Mouse (Mus musculus) heart, postnatal 0 days (tissue): ENCODE data around the gene Dok3. TPM values are rescaled to one million over a fixed set of nuclear protein-coding genes. Genes with fewer than 3 reads are reported as not detected.

Experiments used
- ATAC-seq: fragments of 200-750 bp; cut with Nextera tagmentation; 2 replicates; pipeline ENCODE4 v1.8.0; 2017; ENCODE audit warnings: low read depth, moderate number of reproducible peaks, moderate library complexity; ENCODE audit not compliant: insufficient read depth
- DNase-seq: peaks from one replicate; pipeline ENCODE4 v3.0.0-alpha.2; 2016; ENCODE audit warnings: low spot score
- H3K27ac ChIP-seq: fragments of 300-500 bp; sonication (generic); 2 replicates; pipeline ENCODE4 v1.5.1; 2014; ENCODE audit warnings: low read depth, mild to moderate bottlenecking
- H3K27me3 ChIP-seq: fragments of 300-500 bp; sonication (generic); 2 replicates; pipeline ENCODE4 v1.6.1; 2014; ENCODE audit warnings: low read length, mixed read lengths; ENCODE audit not compliant: control insufficient read depth, insufficient read depth
- H3K36me3 ChIP-seq: fragments of 300-500 bp; sonication (generic); replicated peaks from 2 replicates; pipeline ENCODE4 v1.6.1; 2014; ENCODE audit warnings: low read length, mixed read lengths; ENCODE audit not compliant: control insufficient read depth, insufficient read depth
- H3K4me1 ChIP-seq: fragments of 300-500 bp; sonication (generic); 2 replicates; pipeline ENCODE4 v1.6.1; 2014; ENCODE audit warnings: antibody characterized with exemption; ENCODE audit not compliant: control insufficient read depth, insufficient read depth
- H3K4me2 ChIP-seq: fragments of 300-500 bp; sonication (generic); 2 replicates; pipeline ENCODE4 v1.6.1; 2014; ENCODE audit warnings: low read depth, mild to moderate bottlenecking, low read length, moderate library complexity
- H3K4me3 ChIP-seq: fragments of 300-500 bp; sonication (generic); 2 replicates; pipeline ENCODE4 v1.5.1; 2014; ENCODE audit warnings: low read depth, low read length
- H3K9ac ChIP-seq: fragments of 300-500 bp; sonication (generic); replicated peaks from 2 replicates; pipeline ENCODE4 v1.6.1; 2014; ENCODE audit warnings: low read depth, low read length, mixed read lengths
- H3K9me3 ChIP-seq: fragments of 300-500 bp; sonication (generic); replicated peaks from 2 replicates; pipeline ENCODE4 v1.6.1; 2016; ENCODE audit warnings: low read length; ENCODE audit not compliant: control insufficient read depth
- CTCF ChIP-seq: IDR thresholded peaks from 2 replicates; pipeline ENCODE4 v1.5.1; 2016; ENCODE audit warnings: antibody characterized with exemption, control low read depth, low read depth
- EP300 ChIP-seq: IDR thresholded peaks from 2 replicates; pipeline ENCODE4 v1.6.1; 2016; ENCODE audit warnings: antibody characterized with exemption, low read depth
- WGBS: fragments of 180-500 bp; shearing (Covaris S2); extraction: QIAGEN DNeasy Blood & Tissue Kit; methylation state at CpG from one replicate; pipeline ENCODE4 v1.1.7; 2014; 5-methylcytosine and 5-hydroxymethylcytosine counted together
- microRNA-seq: library from miRNA; unstranded; fragments of <30 nt; microRNA quantifications from one replicate; pipeline ENCODE4, GENCODE M21; 2016
- polyA plus RNA-seq: library from polyadenylated mRNA; unstranded; fragments of >200 nt; fragmentation: Nextera tagmentation; extraction: Ambion mirVana; gene quantifications from 2 replicates; pipeline ENCODE4 v1.2.1, GENCODE M21; 2015
- total RNA-seq: library from RNA; depleted of rRNA; stranded (reverse); fragments of >200 nt; gene quantifications from 2 replicates; pipeline ENCODE4 v1.2.3, GENCODE M21; 2014; ENCODE audit warnings: low replicate concordance; rRNA removed

Gene Dok3
- total and polyA plus RNA-seq, 2 experiments from 2014 or later: 1.4 to 2.8 TPM

- Histone ChIP-seq H3K9ac (no peak overlapping the region), H3K27ac (no peak overlapping the region), H3K27me3 (peaks cover 72% of the 10 kb centered on the region), H3K36me3 (peaks cover 24% of the 10 kb centered on the region), H3K4me1 (peaks cover 5% of the 10 kb centered on the region; the same call in 1 of the 2 replicates), H3K9me3 (no peaks in the 10 kb centered on the region), H3K4me3 (no peak overlapping the region), H3K4me2 (no peak overlapping the region)
- 60% methylated on average over 5 of the region's 5 CpGs for WGBS
- ATAC-seq (no peak), DNase-seq (no peak)
- TF ChIP-seq CTCF (no peak), EP300 (no peak)
These were observed 54.5 kb downstream of the Dok3 start for GRCm38 (mm10) chr13:55474621-55475069.

- Histone ChIP-seq H3K9me3 (no peaks in the 10 kb centered on the region), H3K36me3 (peaks cover 22% of the 10 kb centered on the region), H3K4me1 (peaks cover 5% of the 10 kb centered on the region; the same call in 1 of the 2 replicates), H3K9ac (no peak overlapping the region), H3K4me2 (no peak overlapping the region), H3K27me3 (peaks cover 70% of the 10 kb centered on the region), H3K27ac (no peak overlapping the region), H3K4me3 (no peak overlapping the region)
- no peak for ATAC-seq
- no peak for DNase-seq
- TF ChIP-seq EP300 (no peak), CTCF (0 out of 2 replicates have a peak, but pooled peaks have one; percentile 12)
- WGBS: 66% methylated on average over 11 of the region's 11 CpGs
These were observed 55.1 kb downstream of the Dok3 start for GRCm38 (mm10) chr13:55473961-55474360.

Small RNA genes within 50 kb of the gene (microRNA-seq; reads per million reads assigned to microRNA genes)
- 7.3 reads per million, percentile 26 among the genes with 10 or more reads in this experiment for gene Mir6944
- gene Mir6945: 2.7 reads per million, percentile 11 among the genes with 10 or more reads in this experiment

Other genes with a start within 250 kb of the Dok3 start
- 161 and 188 TPM in 2 replicates for gene Prelid1, start 208.8 kb downstream of the Dok3 start, total RNA-seq
- gene Prelid1, start 208.8 kb downstream of the Dok3 start, polyA plus RNA-seq: 192 and 196 TPM in 2 replicates
- gene Rab24, start 207.3 kb downstream of the Dok3 start, total RNA-seq: 69.2 and 74.5 TPM in 2 replicates
- gene Rab24, start 207.3 kb downstream of the Dok3 start, polyA plus RNA-seq: 53.0 and 59.9 TPM in 2 replicates
- gene Mxd3, start 199.5 kb downstream of the Dok3 start, total RNA-seq: 24.8 and 33.1 TPM in 2 replicates
- gene Mxd3, start 199.5 kb downstream of the Dok3 start, polyA plus RNA-seq: 8.6 and 11.4 TPM in 2 replicates
- gene Lman2, start 166.5 kb downstream of the Dok3 start, total RNA-seq: 89.3 and 100 TPM in 2 replicates
- 41.3 and 42.4 TPM in 2 replicates for gene Lman2, start 166.5 kb downstream of the Dok3 start, polyA plus RNA-seq
- gene Rgs14, start 159.6 kb downstream of the Dok3 start, total RNA-seq: 0.46 and 1.1 TPM in 2 replicates
- gene Rgs14, start 159.6 kb downstream of the Dok3 start, polyA plus RNA-seq: 0.30 and 0.32 TPM in 2 replicates
- gene Slc34a1, start 131.1 kb downstream of the Dok3 start, total RNA-seq: not detected in 2 replicates
- not detected in 2 replicates for gene Slc34a1, start 131.1 kb downstream of the Dok3 start, polyA plus RNA-seq
- not detected in 2 replicates for gene Pfn3, start 114.1 kb downstream of the Dok3 start, total RNA-seq
- gene Pfn3, start 114.1 kb downstream of the Dok3 start, polyA plus RNA-seq: not detected in 2 replicates
- gene F12, start 102.5 kb downstream of the Dok3 start, total RNA-seq: 0.12 TPM in 1 of 2 replicates, not detected in the other
- gene F12, start 102.5 kb downstream of the Dok3 start, polyA plus RNA-seq: not detected in 2 replicates
- gene Grk6, start 84.2 kb downstream of the Dok3 start, total RNA-seq: 27.2 and 44.4 TPM in 2 replicates
- gene Grk6, start 84.2 kb downstream of the Dok3 start, polyA plus RNA-seq: 10.7 TPM in 2 replicates
- gene Prr7, start 65.0 kb downstream of the Dok3 start, total RNA-seq: 3.6 and 8.2 TPM in 2 replicates
- 0.08 TPM in 1 of 2 replicates, not detected in the other for gene Prr7, start 65.0 kb downstream of the Dok3 start, polyA plus RNA-seq
- 38.5 and 46.0 TPM in 2 replicates for gene Dbn1, start 41.2 kb downstream of the Dok3 start, total RNA-seq
- gene Dbn1, start 41.2 kb downstream of the Dok3 start, polyA plus RNA-seq: 30.2 and 30.9 TPM in 2 replicates
- 134 and 186 TPM in 2 replicates for gene Pdlim7, start 15.6 kb downstream of the Dok3 start, total RNA-seq
- gene Pdlim7, start 15.6 kb downstream of the Dok3 start, polyA plus RNA-seq: 190 and 210 TPM in 2 replicates
- 25.3 and 30.4 TPM in 2 replicates for gene Ddx41, start 7.4 kb upstream of the Dok3 start, total RNA-seq
- gene Ddx41, start 7.4 kb upstream of the Dok3 start, polyA plus RNA-seq: 16.3 and 17.3 TPM in 2 replicates
- gene Fam193b, start 41.8 kb upstream of the Dok3 start, total RNA-seq: 17.7 and 19.6 TPM in 2 replicates
- gene Fam193b, start 41.8 kb upstream of the Dok3 start, polyA plus RNA-seq: 9.5 and 10.3 TPM in 2 replicates
- gene Tmed9, start 44.4 kb upstream of the Dok3 start, total RNA-seq: 22.0 and 50.3 TPM in 2 replicates
- gene Tmed9, start 44.4 kb upstream of the Dok3 start, polyA plus RNA-seq: 78.6 and 82.0 TPM in 2 replicates
- gene B4galt7, start 70.6 kb upstream of the Dok3 start, total RNA-seq: 24.5 and 37.6 TPM in 2 replicates
- 15.7 and 17.3 TPM in 2 replicates for gene B4galt7, start 70.6 kb upstream of the Dok3 start, polyA plus RNA-seq
- gene Caml, start 93.7 kb upstream of the Dok3 start, total RNA-seq: 17.9 and 18.5 TPM in 2 replicates
- gene Caml, start 93.7 kb upstream of the Dok3 start, polyA plus RNA-seq: 30.9 and 31.0 TPM in 2 replicates
- 8.9 and 10.6 TPM in 2 replicates for gene Ddx46, start 105.7 kb upstream of the Dok3 start, total RNA-seq
- 13.1 and 14.3 TPM in 2 replicates for gene Ddx46, start 105.7 kb upstream of the Dok3 start, polyA plus RNA-seq
- 95.1 and 118 TPM in 2 replicates for gene B230219D22Rik, start 163.8 kb upstream of the Dok3 start, total RNA-seq
- gene B230219D22Rik, start 163.8 kb upstream of the Dok3 start, polyA plus RNA-seq: 34.8 and 36.0 TPM in 2 replicates
- 49.1 and 69.1 TPM in 2 replicates for gene Txndc15, start 185.4 kb upstream of the Dok3 start, total RNA-seq
- gene Txndc15, start 185.4 kb upstream of the Dok3 start, polyA plus RNA-seq: 65.0 and 65.8 TPM in 2 replicates
- 12.1 and 25.1 TPM in 2 replicates for gene Pcbd2, start 198.1 kb upstream of the Dok3 start, total RNA-seq
- gene Pcbd2, start 198.1 kb upstream of the Dok3 start, polyA plus RNA-seq: 54.7 and 63.5 TPM in 2 replicates